Mouse (Mus musculus) forelimb bud, embryonic 11.5 days (tissue): ENCODE data around the gene Hdlbp.
A peak's percentile ranks its signal among the peaks of the same experiment; 100 is the strongest.
"Not testable (repeated sequence)": the region's sequence is repeated elsewhere in the genome, so short reads cannot be mapped to it uniquely, and the experiment has no call there.

Experiments
- DNase-seq: peaks from one replicate; pipeline ENCODE4 v3.0.0-alpha.2; 2012; ENCODE audit warnings: low read depth, low spot score

Gene Hdlbp

DNA sequence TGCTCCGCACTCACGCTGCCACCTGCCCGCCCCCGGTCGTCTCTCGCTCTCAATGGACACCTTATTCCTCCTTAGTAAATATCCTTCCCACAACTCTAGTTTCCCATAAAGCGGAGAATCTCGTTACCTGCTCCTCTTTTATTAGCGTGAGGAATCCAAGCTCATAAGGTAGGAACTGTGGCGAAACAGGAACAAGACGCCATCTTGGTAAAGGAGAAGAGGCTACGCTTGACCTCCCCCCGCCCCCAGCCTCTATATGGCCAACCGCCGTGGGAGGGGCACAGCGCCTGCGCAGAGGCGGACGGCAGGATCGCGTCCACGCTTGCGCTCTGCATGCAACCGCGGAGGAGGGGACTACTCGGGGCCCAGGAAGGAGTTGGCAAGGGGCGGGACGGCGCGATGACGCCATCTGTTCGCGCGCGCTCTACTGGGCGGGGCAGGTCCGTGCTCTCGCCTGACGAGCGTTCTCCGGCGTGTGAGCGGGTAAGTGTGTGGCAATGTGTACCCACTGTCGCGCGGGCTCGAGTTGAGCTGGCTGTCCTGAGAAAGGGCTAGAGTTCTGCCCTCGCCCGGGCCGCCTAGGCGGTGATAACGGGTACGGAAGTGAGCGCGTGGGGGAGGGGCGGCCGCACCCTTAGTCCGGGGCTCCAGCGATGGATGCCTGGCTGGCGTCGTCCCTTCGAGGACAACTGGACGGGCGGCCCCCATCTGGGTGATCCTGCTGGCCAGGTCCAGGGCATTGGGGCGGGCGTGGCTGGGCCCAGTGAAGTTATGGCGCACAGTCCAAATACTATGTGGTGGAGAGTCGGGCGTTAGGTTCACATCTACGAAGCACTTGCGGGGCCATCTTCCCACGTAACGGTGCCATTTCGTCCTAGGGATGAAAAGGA is at the start of gene Hdlbp:
Hdlbp (minus strand) TSS at position 230 of the 890 bp plus-strand sequence.
- peak; percentile 99 for DNase-seq

- no peak for DNase-seq
Observed at GRCm38 (mm10) chr1:93522325-93522724, 43.7 kb upstream of the Hdlbp start.

DNA sequence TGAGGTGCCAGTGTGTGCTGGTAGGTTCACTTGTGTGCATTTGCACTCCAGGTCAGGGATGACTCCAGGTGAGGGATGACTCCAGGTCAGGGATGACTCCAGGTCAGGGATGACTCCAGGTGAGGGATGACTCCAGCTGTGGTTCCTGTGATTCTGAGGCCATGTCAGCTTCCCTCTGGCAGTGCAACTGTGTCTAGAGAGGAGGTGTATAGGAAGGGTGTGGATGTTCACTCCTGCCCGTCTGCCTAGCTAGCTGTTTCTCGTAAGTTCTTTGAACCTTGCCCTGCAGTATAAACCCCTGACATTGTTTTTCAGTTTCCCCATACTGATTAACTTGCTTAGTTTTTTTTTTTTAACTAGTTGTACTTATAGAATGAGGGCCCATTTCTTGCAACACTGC is 42.9 kb upstream of the Hdlbp start:
- DNase-seq, result no peak

GRCm38 (mm10) chr1:93513221-93513620 is 34.6 kb upstream of the Hdlbp start:
- no peak for DNase-seq

DNA sequence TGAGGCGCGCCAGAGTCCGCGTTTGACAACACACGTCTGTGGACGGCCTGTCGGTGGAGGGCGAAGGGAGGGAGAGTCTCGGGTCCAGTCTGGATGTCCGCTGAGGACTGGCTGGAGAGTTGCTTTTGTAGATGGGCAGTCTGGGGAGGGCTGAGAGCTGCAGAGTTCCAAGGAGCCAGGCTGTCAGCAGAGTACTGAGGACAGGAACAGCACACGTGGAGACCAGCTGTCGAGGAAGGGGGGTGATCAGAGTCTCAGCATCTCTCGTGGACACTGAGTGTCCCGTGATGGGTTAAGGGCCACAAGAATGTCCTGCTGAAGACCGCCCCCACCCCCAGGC is 33.7 kb upstream of the Hdlbp start:
- DNase-seq, result peak; percentile 40

GRCm38 (mm10) chr1:93511585-93512350 is 33.2 kb upstream of the Hdlbp start, which contains the start of gene Farp2:
TSS of gene Farp2 (plus strand) at chr1:93512079.
- DNase-seq, result peak; percentile 95

DNA sequence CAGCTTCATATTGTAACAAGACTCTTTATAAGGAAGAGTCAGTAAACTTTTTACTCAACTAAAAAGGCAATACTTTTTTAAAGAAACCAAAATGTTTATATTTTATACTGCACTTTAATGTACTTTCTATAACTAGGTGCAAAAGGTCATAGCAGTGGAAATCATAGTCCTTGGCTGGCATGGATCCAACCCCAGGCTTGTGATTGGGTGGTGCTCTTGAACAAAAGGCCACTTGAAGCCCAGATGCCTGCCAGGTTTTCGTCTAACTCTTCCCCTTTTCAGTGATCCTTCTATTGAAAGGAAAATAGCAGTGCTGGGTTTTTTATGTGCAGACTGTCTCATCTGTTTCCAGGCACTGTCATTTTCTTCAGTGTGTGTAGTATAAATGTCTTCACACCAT is 30.0 kb upstream of the Hdlbp start:
- DNase-seq, result not testable (repeated sequence)

- peak; percentile 60 for DNase-seq
Observed at GRCm38 (mm10) chr1:93506944-93507676, 28.5 kb upstream of the Hdlbp start.

- no peak for DNase-seq
Observed at GRCm38 (mm10) chr1:93495312-93495711, 16.7 kb upstream of the Hdlbp start.

DNA sequence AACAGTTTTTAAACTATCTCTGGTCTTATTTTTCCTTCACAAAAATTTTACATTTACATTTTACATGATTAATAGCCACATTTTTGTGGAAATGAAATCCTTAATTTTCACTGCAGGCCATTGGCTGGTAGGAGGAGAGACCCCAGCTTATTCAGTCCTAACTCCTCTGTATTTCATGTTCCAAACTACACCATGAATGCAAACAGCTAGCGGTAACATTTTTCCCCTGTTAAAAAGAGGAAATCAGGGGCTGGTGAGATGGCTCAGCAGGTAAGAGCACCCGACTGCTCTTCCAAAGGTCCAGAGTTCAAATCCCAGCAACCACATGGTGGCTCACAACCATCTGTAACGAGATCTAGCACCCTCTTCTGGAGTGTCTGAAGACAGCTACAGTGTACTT is 7.7 kb upstream of the Hdlbp start:
- not testable (repeated sequence) for DNase-seq

DNA sequence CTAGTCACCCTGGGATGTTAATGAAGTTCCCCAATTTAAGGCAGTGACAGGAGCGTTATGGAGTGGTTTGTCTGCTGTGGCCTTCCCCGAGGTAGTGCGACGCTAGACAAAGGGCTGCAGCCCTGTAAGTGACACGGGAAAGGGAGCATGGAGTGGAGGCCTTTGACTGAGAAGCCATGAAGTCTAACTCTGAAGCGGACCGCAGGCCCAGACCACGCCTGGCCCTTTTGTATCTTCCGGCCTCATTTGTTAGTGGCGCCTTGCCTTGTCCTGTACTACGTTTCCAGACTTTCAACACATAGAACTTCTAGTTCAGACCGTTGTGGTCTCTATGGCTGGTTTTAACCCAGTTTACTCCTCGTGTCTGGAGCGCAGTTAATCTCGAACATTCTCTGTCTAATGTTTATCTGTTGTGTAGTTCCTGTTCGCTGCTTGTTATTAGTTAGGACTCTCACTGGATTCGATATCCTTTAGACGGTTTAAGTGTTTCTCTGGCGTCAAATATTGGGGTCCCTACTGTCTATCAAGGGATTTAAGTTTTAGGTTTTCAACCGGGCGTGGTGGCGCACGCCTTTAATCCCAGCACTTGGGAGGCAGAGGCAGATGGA is 965 bp upstream of the Hdlbp start:
- peak; percentile 19 for DNase-seq

- DNase-seq, result peak; percentile 96
Observed at GRCm38 (mm10) chr1:93477758-93478585, 643 bp downstream of the Hdlbp start.

DNA sequence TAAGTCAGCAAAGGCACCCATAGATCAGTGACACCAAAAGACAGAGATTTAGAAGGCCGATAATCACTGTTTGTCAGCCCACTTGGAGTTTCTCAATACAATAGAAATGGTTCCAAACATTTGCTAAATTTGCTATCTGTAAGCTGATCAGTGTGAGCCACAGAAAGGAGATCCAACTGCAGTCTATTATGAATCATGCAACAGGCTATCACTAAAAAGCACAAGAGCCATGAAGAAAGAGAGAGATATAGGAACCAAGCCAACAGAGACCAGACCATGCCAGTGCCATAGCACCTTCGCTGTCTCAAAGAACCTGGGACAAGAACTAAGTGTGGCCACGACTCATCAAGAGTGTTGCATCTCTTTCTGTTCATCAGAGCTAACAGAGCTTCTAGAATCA is 2.9 kb downstream of the Hdlbp start:
- DNase-seq, result no peak

- no peak for DNase-seq
Observed at GRCm38 (mm10) chr1:93468626-93469025, 10.0 kb downstream of the Hdlbp start.

- no peak for DNase-seq
Observed at GRCm38 (mm10) chr1:93465746-93466145, 12.9 kb downstream of the Hdlbp start.

- DNase-seq, result no peak
Observed at GRCm38 (mm10) chr1:93465066-93465465, 13.5 kb downstream of the Hdlbp start.

DNA sequence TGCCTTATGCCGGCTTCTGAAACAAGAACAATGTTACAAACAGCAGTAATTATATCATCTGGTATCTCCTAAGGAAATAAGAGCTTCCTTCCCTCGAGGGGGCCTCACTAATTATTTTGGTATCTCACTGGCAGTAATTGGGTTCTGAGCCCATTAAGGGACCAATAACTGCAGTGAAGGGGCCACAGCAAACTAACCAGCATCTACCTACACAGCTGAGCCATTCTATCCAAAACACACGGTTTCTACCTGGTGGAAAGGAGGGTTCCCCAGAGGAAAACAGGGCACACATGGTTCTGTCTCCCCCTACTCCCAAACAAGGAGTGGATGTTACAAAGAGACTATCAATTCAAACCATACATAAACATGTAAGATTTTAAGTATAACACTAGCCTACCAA is 19.5 kb downstream of the Hdlbp start:
- DNase-seq, result no peak

- no peak for DNase-seq
Observed at GRCm38 (mm10) chr1:93458357-93458756, 20.3 kb downstream of the Hdlbp start.

GRCm38 (mm10) chr1:93453721-93454255 is 24.8 kb downstream of the Hdlbp start:
- no peak for DNase-seq

DNA sequence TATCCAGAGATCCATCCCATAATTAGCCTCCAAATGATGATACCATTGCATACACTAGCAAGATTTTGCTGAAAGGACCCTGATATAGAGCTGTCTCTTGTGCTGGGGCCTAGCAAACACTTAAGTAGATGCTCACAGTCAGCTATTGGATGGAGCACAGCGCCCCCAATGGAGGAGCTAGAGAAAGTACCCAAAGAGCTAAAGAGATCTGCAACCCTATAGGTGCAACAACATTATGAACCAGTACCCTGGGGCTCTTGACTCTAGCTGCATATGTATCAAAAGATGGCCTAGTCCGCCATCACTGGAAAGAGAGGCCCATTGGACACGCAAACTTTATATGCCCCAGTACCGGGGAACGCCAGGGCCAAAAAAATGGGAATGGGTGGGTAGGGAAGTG is 28.5 kb downstream of the Hdlbp start:
- DNase-seq, result not testable (repeated sequence)

DNA sequence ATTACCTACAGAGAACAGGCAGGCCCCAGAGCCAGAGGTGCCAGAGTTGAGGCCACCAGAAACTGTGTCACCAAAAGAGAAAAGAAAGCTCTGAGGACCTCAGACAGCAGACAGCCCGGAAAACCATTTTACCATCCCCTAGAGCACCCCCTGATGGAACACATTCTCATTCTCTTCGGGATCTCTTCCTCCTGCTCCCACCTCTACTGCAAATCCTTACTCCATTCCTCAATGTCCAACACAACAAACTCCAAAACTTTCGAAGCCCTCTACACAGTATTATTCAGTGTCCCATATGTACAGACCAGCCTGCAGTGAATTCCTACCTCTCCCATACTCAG is 32.8 kb downstream of the Hdlbp start:
- no peak for DNase-seq
